Mouse (Mus musculus) lung, embryonic 16.5 days (tissue): ENCODE results near the gene Selenoi. TPM values are rescaled to one million over a fixed set of nuclear protein-coding genes. Genes with fewer than 3 reads are reported as not detected.
A peak's percentile ranks its signal among the peaks of the same experiment; 100 is the strongest.
"Not testable (repeated sequence)": the region's sequence is repeated elsewhere in the genome, so short reads cannot be mapped to it uniquely, and the experiment has no call there.

Experiments used
- ATAC-seq: fragments of 200-750 bp; cut with Nextera tagmentation; 2 replicates; pipeline ENCODE4 v1.8.0; 2017; ENCODE audit warnings: low read depth, mild to moderate bottlenecking, moderate library complexity
- H3K27ac ChIP-seq: fragments of 300-500 bp; sonication (generic); 2 replicates; pipeline ENCODE4 v1.5.1; 2014; ENCODE audit warnings: mild to moderate bottlenecking, control low read depth, low read length
- H3K27me3 ChIP-seq: fragments of 300-500 bp; sonication (generic); 2 replicates; pipeline ENCODE4 v1.6.1; 2014; ENCODE audit warnings: low read depth, low read length, mixed read lengths; ENCODE audit not compliant: control insufficient read depth, insufficient read depth
- H3K36me3 ChIP-seq: fragments of 300-500 bp; sonication (generic); 2 replicates; pipeline ENCODE4 v1.6.1; 2014; ENCODE audit warnings: low read length; ENCODE audit not compliant: control insufficient read depth, insufficient read depth
- H3K4me1 ChIP-seq: fragments of 300-500 bp; sonication (generic); replicated peaks from 2 replicates; pipeline ENCODE4 v1.6.1; 2014; ENCODE audit warnings: low read length, mixed read lengths; ENCODE audit not compliant: control insufficient read depth, insufficient read depth
- H3K4me2 ChIP-seq: fragments of 300-500 bp; sonication (generic); 2 replicates; pipeline ENCODE4 v1.6.1; 2014; ENCODE audit warnings: low read depth, low read length, control low read depth
- H3K4me3 ChIP-seq: fragments of 300-500 bp; sonication (generic); 2 replicates; pipeline ENCODE4 v1.5.1; 2014; ENCODE audit warnings: mild to moderate bottlenecking, low read length, control low read depth
- H3K9ac ChIP-seq: fragments of 300-500 bp; sonication (generic); 2 replicates; pipeline ENCODE4 v1.6.1; 2014; ENCODE audit warnings: low read length, control low read depth
- H3K9me3 ChIP-seq: fragments of 300-500 bp; sonication (generic); 2 replicates; pipeline ENCODE4 v1.6.1; 2016; ENCODE audit warnings: low read length; ENCODE audit not compliant: control insufficient read depth
- WGBS: fragments of 180-500 bp; shearing (Covaris S2); extraction: QIAGEN DNeasy Blood & Tissue Kit; methylation state at CpG from one replicate; pipeline ENCODE4 v1.1.7; 2014; 5-methylcytosine and 5-hydroxymethylcytosine counted together
- polyA plus RNA-seq: library from polyadenylated mRNA; unstranded; fragments of >200 nt; fragmentation: Nextera tagmentation; extraction: Ambion mirVana; gene quantifications from 2 replicates; pipeline ENCODE4 v1.2.1, GENCODE M21; 2015

Gene Selenoi
- polyA plus RNA-seq, 1 experiment from 2014 or later = 15.1 TPM

GRCm38 (mm10) chr5:30205034-30205433, 27.3 kb upstream of the Selenoi start:
- WGBS = 57% methylated on average over 3 of the region's 3 CpGs

GRCm38 (mm10) chr5:30205493-30205892, 26.9 kb upstream of the Selenoi start, which contains the start of gene Adgrf3:
Adgrf3 (minus strand) TSS chr5:30205722.
- no peak within 1 kb of the TSS for H3K4me3 ChIP-seq
- WGBS = 32% methylated on average over 5 of the region's 5 CpGs
- no peak within 1 kb of the TSS for H3K4me2 ChIP-seq
- no peaks in the 10 kb centered on the region for H3K9me3 ChIP-seq
- no peaks in the 10 kb centered on the region for H3K27me3 ChIP-seq
- H3K4me1 ChIP-seq = 0 out of 2 replicates have a peak, but pooled peaks cover 2% of the 10 kb centered on the region
- no peak within 1 kb of the TSS for H3K9ac ChIP-seq
- ATAC-seq = no peak
- no peak within 1 kb of the TSS for H3K27ac ChIP-seq
- no peaks in the 10 kb centered on the region for H3K36me3 ChIP-seq

More at GRCm38 (mm10) chr5:30205034-30205433, 27.3 kb upstream of the Selenoi start:
- Histone ChIP-seq H3K27me3 (no peaks in the 10 kb centered on the region), H3K9me3 (no peaks in the 10 kb centered on the region), H3K27ac (no peak overlapping the region), H3K4me2 (no peak overlapping the region), H3K36me3 (no peaks in the 10 kb centered on the region), H3K4me1 (0 out of 2 replicates have a peak, but pooled peaks cover 2% of the 10 kb centered on the region), H3K4me3 (no peak overlapping the region), H3K9ac (no peak overlapping the region)
- no peak for ATAC-seq

DNA sequence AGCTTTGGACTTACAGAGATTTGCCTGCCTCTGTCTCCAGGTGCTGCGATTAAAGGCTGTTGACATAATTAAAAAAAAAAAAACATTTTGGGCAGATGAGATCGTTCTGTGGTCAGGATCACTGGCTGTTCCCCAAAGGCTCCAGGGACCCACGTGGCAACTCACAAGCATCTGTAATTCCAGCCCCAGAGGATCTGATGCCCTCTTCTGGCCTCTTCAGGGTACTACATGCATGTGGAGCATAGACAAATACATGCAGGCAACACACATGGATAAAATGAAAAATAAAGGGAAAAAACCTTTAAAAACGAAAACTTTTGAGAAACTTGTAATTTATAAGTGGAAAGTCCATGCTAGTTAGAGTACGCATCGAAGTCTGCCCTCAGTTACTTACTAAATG, 25.1 kb upstream of the Selenoi start:
- no peak overlapping the region for H3K9ac ChIP-seq
- no peak overlapping the region for H3K4me2 ChIP-seq
- H3K27me3 ChIP-seq = no peaks in the 10 kb centered on the region
- H3K36me3 ChIP-seq = no peaks in the 10 kb centered on the region
- WGBS = 69% methylated on average over 6 of the region's 6 CpGs
- H3K27ac ChIP-seq = no peak overlapping the region
- ATAC-seq = no peak
- H3K4me3 ChIP-seq = no peak overlapping the region
- H3K4me1 ChIP-seq = 0 out of 2 replicates have a peak, but pooled peaks cover 2% of the 10 kb centered on the region
- H3K9me3 ChIP-seq = no peaks in the 10 kb centered on the region

GRCm38 (mm10) chr5:30210758-30211157, 21.6 kb upstream of the Selenoi start:
- not testable (repeated sequence) for H3K27me3 ChIP-seq, H3K4me3 ChIP-seq, H3K4me2 ChIP-seq, H3K36me3 ChIP-seq, H3K4me1 ChIP-seq, H3K9me3 ChIP-seq, H3K27ac ChIP-seq, ATAC-seq, H3K9ac ChIP-seq
- 86% methylated on average over 5 of the region's 5 CpGs for WGBS

- H3K36me3 ChIP-seq = no peaks in the 10 kb centered on the region
- no peaks in the 10 kb centered on the region for H3K9me3 ChIP-seq
- no peaks in the 10 kb centered on the region for H3K27me3 ChIP-seq
- H3K4me2 ChIP-seq = no peak overlapping the region
- no peak overlapping the region for H3K9ac ChIP-seq
- WGBS = 6% methylated on average over 4 of the region's 4 CpGs
- no peak overlapping the region for H3K27ac ChIP-seq
- no peaks in the 10 kb centered on the region for H3K4me1 ChIP-seq
- no peak overlapping the region for H3K4me3 ChIP-seq
- ATAC-seq = peak; percentile 20; the same call in 1 of the 2 replicates
Measured at GRCm38 (mm10) chr5:30214889-30215288, 17.5 kb upstream of the Selenoi start.

DNA sequence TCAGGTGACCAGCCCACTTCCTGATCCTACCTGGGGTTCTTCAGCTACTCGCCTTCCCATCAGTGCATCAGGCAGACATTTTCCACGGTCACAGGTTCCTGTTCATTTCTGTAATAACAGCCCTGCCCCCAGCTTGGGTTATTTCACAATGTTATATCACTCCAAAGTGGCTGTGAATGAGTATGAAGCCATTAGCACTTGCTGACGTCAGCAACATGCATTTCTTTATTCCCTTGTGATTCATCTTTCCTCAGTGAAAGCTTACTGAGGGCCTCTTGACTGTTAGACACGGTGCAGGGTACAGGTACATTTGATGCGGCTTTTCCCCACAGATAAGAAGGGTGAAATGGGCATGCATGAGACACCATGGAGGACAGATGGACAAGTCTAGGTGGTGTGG, 16.4 kb upstream of the Selenoi start:
- H3K9ac ChIP-seq = no peak overlapping the region
- H3K4me3 ChIP-seq = no peak overlapping the region
- no peak for ATAC-seq
- H3K27ac ChIP-seq = no peak overlapping the region
- H3K9me3 ChIP-seq = no peaks in the 10 kb centered on the region
- H3K36me3 ChIP-seq = no peaks in the 10 kb centered on the region
- no peaks in the 10 kb centered on the region for H3K4me1 ChIP-seq
- no peak overlapping the region for H3K4me2 ChIP-seq
- H3K27me3 ChIP-seq = no peaks in the 10 kb centered on the region
- WGBS = 63% methylated on average over 5 of the region's 5 CpGs

GRCm38 (mm10) chr5:30219715-30220114, 12.7 kb upstream of the Selenoi start:
- Histone ChIP-seq H3K9ac (no peak overlapping the region), H3K27me3 (no peaks in the 10 kb centered on the region), H3K4me1 (no peaks in the 10 kb centered on the region), H3K4me2 (no peak overlapping the region), H3K9me3 (no peaks in the 10 kb centered on the region), H3K27ac (no peak overlapping the region), H3K4me3 (no peak overlapping the region), H3K36me3 (peaks cover 2% of the 10 kb centered on the region; the same call in 1 of the 2 replicates)
- WGBS = 76% methylated on average over 2 of the region's 2 CpGs
- no peak for ATAC-seq

- WGBS = 81% methylated on average over 8 of the region's 8 CpGs
- no peak for ATAC-seq
- Histone ChIP-seq H3K27me3 (no peaks in the 10 kb centered on the region), H3K4me2 (no peak overlapping the region), H3K27ac (no peak overlapping the region), H3K4me1 (no peaks in the 10 kb centered on the region), H3K36me3 (peaks cover 2% of the 10 kb centered on the region; the same call in 1 of the 2 replicates), H3K4me3 (no peak overlapping the region), H3K9ac (no peak overlapping the region), H3K9me3 (no peaks in the 10 kb centered on the region)
Measured at GRCm38 (mm10) chr5:30220666-30221065, 11.7 kb upstream of the Selenoi start.

- ATAC-seq = no peak
- Histone ChIP-seq H3K4me3 (no peak overlapping the region), H3K9me3 (no peaks in the 10 kb centered on the region), H3K4me1 (no peaks in the 10 kb centered on the region), H3K36me3 (peaks cover 2% of the 10 kb centered on the region; the same call in 1 of the 2 replicates), H3K27ac (no peak overlapping the region), H3K4me2 (no peak overlapping the region), H3K27me3 (no peaks in the 10 kb centered on the region), H3K9ac (no peak overlapping the region)
- 98% methylated on average over 8 of the region's 8 CpGs for WGBS
Measured at GRCm38 (mm10) chr5:30222681-30223080, 9.7 kb upstream of the Selenoi start.

- Histone ChIP-seq H3K9me3 (no peaks in the 10 kb centered on the region), H3K27ac (no peak overlapping the region), H3K4me2 (no peak overlapping the region), H3K36me3 (no peaks in the 10 kb centered on the region), H3K27me3 (no peaks in the 10 kb centered on the region), H3K9ac (no peak overlapping the region), H3K4me3 (no peak overlapping the region), H3K4me1 (peaks cover 21% of the 10 kb centered on the region)
- 76% methylated on average over 4 of the region's 4 CpGs for WGBS
- ATAC-seq = no peak
Measured at GRCm38 (mm10) chr5:30230901-30231300, 1.5 kb upstream of the Selenoi start.
